Mouse (Mus musculus): ENCODE results near the gene Gdpd2. TPM values are rescaled to one million over a fixed set of nuclear protein-coding genes. Genes with fewer than 3 reads are reported as not detected.

Gdpd2 gene
- polyA plus RNA-seq, 1 experiment from 2014 or later, result 6.5 TPM

DNA sequence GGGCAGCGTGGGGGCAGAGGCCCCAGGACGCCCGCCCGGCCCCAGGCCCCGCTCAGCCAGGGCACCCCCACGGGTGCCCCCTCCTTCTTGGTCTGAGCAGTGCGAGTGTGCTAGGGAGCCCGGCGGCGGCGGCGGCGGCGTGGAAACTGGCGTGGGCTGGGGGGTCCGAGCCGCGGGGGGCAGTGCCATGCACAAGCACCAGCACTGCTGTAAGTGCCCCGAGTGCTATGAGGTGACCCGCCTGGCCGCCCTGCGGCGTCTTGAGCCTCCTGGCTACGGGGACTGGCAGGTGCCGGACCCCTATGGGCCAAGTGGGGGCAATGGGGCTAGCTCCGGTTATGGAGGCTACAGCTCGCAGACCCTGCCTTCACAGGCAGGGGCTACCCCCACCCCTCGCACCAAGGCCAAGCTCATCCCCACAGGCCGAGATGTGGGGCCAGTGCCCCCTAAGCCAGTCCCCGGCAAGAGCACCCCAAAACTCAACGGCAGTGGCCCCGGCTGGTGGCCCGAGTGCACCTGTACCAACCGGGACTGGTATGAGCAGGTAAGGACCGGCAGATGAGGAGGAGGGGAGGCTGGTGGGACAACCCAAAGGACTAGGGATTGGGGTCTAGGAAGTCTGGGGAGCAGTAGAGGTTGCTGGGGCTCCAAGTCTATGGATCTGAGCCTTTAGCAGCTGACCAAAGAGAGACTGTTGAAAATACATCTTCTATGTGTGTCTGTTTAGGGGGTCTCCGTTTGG lies 38.4 kb downstream of the Gdpd2 start:
- Histone ChIP-seq H3K4me3 (ENCODE audit: low read depth, low read length) (peak overlapping the region; percentile 47), H3K27ac (ENCODE audit: low read depth, low read length) (no peak overlapping the region), H3K9me3 (ENCODE audit: control insufficient read depth, low read length) (no peaks in the 10 kb centered on the region), H3K4me1 (replicated peaks; ENCODE audit: control insufficient read depth, insufficient read depth, low read length) (no peaks in the 10 kb centered on the region), H3K36me3 (ENCODE audit: control insufficient read depth, insufficient read depth, low read length) (no peaks in the 10 kb centered on the region), H3K9ac (ENCODE audit: low read length) (peak overlapping the region; percentile 53), H3K27me3 (ENCODE audit: control insufficient read depth, insufficient read depth, low read length) (peaks cover 2% of the 10 kb centered on the region; the same call in 1 of the 2 replicates), H3K4me2 (ENCODE audit: low read depth, low read length, severe bottlenecking) (peak overlapping the region; percentile 83)
- peak; percentile 54 for DNase-seq (ENCODE audit: low spot score)
- peak; percentile 70 for ATAC-seq (replicated peaks; ENCODE audit: low FRiP score)
- 20% methylated on average over 26 of the region's 36 CpGs for WGBS

DNA sequence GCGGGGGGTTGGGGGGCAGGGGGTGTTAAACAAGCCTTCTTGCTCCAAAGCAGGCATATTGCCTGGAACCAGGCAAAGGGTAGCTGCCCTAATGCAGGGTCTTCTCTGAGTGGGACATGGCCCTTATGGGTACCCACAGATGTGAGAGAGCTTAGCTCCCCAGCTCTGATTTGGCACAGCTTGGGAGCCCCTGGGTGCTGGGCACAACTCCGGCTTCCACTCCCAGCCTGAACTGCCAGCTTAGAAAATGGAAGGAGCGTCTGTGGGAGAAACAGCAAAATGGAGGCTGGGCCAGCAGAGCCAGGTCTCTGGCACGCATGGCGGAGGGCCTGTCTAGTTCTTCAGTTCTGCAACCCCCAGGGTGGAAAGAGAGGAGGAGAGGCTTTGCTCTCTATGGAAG lies 39.6 kb downstream of the Gdpd2 start:
- no peak for ATAC-seq (replicated peaks; ENCODE audit: low FRiP score)
- Histone ChIP-seq H3K4me2 (ENCODE audit: low read depth, low read length, severe bottlenecking) (0 out of 2 replicates have a peak overlapping the region, but pooled peaks have one; percentile 15), H3K27ac (ENCODE audit: low read depth, low read length) (no peak overlapping the region), H3K9me3 (ENCODE audit: control insufficient read depth, low read length) (no peaks in the 10 kb centered on the region), H3K36me3 (ENCODE audit: control insufficient read depth, insufficient read depth, low read length) (no peaks in the 10 kb centered on the region), H3K27me3 (ENCODE audit: control insufficient read depth, insufficient read depth, low read length) (peaks cover 2% of the 10 kb centered on the region; the same call in 1 of the 2 replicates), H3K4me1 (replicated peaks; ENCODE audit: control insufficient read depth, insufficient read depth, low read length) (no peaks in the 10 kb centered on the region), H3K9ac (ENCODE audit: low read length) (no peak overlapping the region), H3K4me3 (ENCODE audit: low read depth, low read length) (no peak overlapping the region)
- no peak for DNase-seq (ENCODE audit: low spot score)
- WGBS, result 89% methylated on average over 5 of the region's 5 CpGs

DNA sequence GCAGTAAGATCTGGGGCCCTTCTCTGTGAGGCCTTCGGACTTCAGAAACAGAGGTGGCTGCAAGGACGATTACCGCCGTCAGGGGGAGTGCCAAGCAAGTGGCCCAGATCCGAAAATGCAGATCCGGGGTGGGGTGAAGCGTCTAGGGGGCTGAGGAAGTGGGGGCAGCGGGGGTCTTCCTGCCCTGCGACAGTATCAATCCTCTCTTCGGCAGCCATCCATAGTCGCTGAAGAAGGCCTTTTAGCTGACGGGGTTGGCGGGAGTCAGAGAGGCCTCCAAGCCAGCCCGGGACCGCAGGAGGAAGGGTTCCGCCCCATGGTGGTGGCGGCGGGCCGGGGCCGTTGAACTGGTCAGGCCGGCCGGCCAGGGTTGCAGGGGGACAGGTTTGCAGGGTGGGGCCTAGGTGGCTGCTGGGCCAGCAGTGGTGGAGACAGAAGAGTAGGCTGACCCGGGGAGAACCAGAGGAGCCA lies 44.7 kb downstream of the Gdpd2 start:
- Histone ChIP-seq H3K27me3 (ENCODE audit: control insufficient read depth, insufficient read depth, low read length) (no peaks in the 10 kb centered on the region), H3K9ac (ENCODE audit: low read length) (peak overlapping the region; percentile 55), H3K4me1 (replicated peaks; ENCODE audit: control insufficient read depth, insufficient read depth, low read length) (no peaks in the 10 kb centered on the region), H3K9me3 (ENCODE audit: control insufficient read depth, low read length) (no peaks in the 10 kb centered on the region), H3K4me2 (ENCODE audit: low read depth, low read length, severe bottlenecking) (peak overlapping the region; percentile 50), H3K27ac (ENCODE audit: low read depth, low read length) (no peak overlapping the region), H3K36me3 (ENCODE audit: control insufficient read depth, insufficient read depth, low read length) (no peaks in the 10 kb centered on the region), H3K4me3 (ENCODE audit: low read depth, low read length) (peak overlapping the region; percentile 34)
- ATAC-seq (replicated peaks; ENCODE audit: low FRiP score), result no peak
- WGBS, result 14% methylated on average over 19 of the region's 23 CpGs
- peak; percentile 81 for DNase-seq (ENCODE audit: low spot score)

DNA sequence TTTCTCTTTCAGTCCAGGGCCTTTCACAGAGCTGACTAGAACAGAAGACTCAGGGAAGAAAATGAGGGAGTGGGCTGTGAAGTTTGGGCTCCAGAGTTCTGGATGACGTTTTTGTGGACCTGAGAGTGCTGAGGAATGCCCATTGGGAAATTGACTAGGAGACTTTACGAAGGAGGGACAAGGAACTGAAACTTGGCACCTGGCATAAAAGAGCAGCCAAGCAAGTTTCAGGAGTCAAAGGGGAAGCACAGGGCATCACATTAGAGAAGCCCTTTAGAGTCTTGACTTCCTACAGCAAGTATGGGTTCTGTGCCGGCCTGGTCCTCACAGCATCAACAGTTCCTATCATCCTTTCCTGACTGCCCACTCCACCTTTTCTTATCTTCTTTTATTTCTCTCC lies 45.7 kb downstream of the Gdpd2 start:
- H3K4me1 ChIP-seq (replicated peaks; ENCODE audit: control insufficient read depth, insufficient read depth, low read length), result 0 out of 2 replicates have a peak, but pooled peaks cover 2% of the 10 kb centered on the region
- H3K9me3 ChIP-seq (ENCODE audit: control insufficient read depth, low read length), result no peaks in the 10 kb centered on the region
- DNase-seq (ENCODE audit: low spot score) (no peak), ATAC-seq (replicated peaks; ENCODE audit: low FRiP score) (no peak)
- H3K36me3 ChIP-seq (ENCODE audit: control insufficient read depth, insufficient read depth, low read length), result no peaks in the 10 kb centered on the region
- H3K27me3 ChIP-seq (ENCODE audit: control insufficient read depth, insufficient read depth, low read length), result no peaks in the 10 kb centered on the region
- H3K9ac ChIP-seq (ENCODE audit: low read length), result no peak overlapping the region
- H3K4me2 ChIP-seq (ENCODE audit: low read depth, low read length, severe bottlenecking), result no peak overlapping the region
- H3K27ac ChIP-seq (ENCODE audit: low read depth, low read length), result no peak overlapping the region
- WGBS, result 84% methylated on average over 3 of the region's 3 CpGs
- no peak overlapping the region for H3K4me3 ChIP-seq (ENCODE audit: low read depth, low read length)

DNA sequence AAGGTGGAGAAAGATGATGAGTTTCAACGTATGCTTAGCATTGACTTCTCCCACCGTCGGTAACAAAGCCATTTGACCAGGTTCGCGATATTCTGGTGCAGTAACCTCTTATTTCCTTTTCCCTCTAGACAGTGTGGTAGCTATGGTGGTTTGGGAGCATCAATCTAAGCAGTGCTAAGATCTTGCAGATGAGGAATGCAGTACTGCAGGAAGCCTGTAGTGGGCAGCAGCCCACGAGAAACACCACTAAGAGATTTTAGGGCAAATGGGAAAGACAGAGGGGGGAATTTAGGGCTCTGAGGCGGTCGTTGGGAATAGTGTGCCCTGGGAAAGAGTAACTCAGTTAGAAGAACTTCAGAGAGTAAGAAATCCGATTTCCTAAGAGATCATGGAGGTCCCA lies 46.8 kb downstream of the Gdpd2 start:
- peak overlapping the region; percentile 86; the same call in 1 of the 2 replicates for H3K27ac ChIP-seq (ENCODE audit: low read depth, low read length)
- H3K9me3 ChIP-seq (ENCODE audit: control insufficient read depth, low read length), result no peaks in the 10 kb centered on the region
- DNase-seq (ENCODE audit: low spot score), result peak; percentile 63
- no peaks in the 10 kb centered on the region for H3K27me3 ChIP-seq (ENCODE audit: control insufficient read depth, insufficient read depth, low read length)
- peak overlapping the region; percentile 54 for H3K4me3 ChIP-seq (ENCODE audit: low read depth, low read length)
- H3K9ac ChIP-seq (ENCODE audit: low read length), result no peak overlapping the region
- H3K36me3 ChIP-seq (ENCODE audit: control insufficient read depth, insufficient read depth, low read length), result no peaks in the 10 kb centered on the region
- WGBS, result 16% methylated on average over 9 of the region's 9 CpGs
- peak overlapping the region; percentile 58 for H3K4me2 ChIP-seq (ENCODE audit: low read depth, low read length, severe bottlenecking)
- peak; percentile 58 for ATAC-seq (replicated peaks; ENCODE audit: low FRiP score)
- H3K4me1 ChIP-seq (replicated peaks; ENCODE audit: control insufficient read depth, insufficient read depth, low read length), result 0 out of 2 replicates have a peak, but pooled peaks cover 2% of the 10 kb centered on the region

DNA sequence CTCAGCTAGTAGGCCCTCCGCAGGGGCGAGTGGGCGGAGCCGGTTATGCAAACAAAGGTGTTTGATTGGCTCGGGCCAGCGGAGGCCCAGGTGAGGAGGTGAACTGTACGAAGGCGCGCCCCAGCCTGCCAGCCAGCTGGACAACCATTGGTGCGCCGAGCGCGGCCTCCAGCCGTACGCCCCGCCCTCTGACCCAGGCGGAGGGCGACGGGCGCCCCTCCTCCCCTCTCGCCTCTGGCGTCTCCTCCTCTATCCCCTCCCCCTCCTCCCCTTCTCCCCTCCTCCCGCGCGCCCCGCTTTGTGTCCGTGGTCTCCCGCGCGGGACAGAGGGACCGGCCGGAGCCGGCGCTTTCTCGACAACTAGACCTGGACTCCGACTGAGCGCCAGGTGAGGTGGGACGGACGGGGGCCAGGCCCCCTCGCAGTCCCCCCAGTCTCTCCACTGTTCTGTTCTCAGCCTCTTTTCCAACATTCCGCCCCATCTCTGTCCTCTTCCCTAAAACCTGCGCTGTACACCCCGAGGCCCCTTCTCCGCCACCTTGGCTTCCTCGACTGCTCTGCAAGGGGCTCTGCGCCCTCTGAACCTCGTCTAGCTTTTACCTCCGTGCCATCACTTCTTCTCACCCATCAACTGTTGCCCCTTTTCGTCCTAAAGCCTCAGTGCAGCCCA lies 47.4 kb downstream of the Gdpd2 start:
- ATAC-seq (replicated peaks; ENCODE audit: low FRiP score) (peak; percentile 96), DNase-seq (ENCODE audit: low spot score) (peak; percentile 91)
- H3K4me2 ChIP-seq (ENCODE audit: low read depth, low read length, severe bottlenecking), result peak overlapping the region; percentile 58
- 17% methylated on average over 29 of the region's 49 CpGs for WGBS
- H3K4me3 ChIP-seq (ENCODE audit: low read depth, low read length), result peak overlapping the region; percentile 54
- peak overlapping the region; percentile 86 for H3K27ac ChIP-seq (ENCODE audit: low read depth, low read length)
- H3K9me3 ChIP-seq (ENCODE audit: control insufficient read depth, low read length), result no peaks in the 10 kb centered on the region
- H3K9ac ChIP-seq (ENCODE audit: low read length), result peak overlapping the region; percentile 85
- H3K27me3 ChIP-seq (ENCODE audit: control insufficient read depth, insufficient read depth, low read length), result no peaks in the 10 kb centered on the region
- 0 out of 2 replicates have a peak, but pooled peaks cover 2% of the 10 kb centered on the region for H3K4me1 ChIP-seq (replicated peaks; ENCODE audit: control insufficient read depth, insufficient read depth, low read length)
- no peaks in the 10 kb centered on the region for H3K36me3 ChIP-seq (ENCODE audit: control insufficient read depth, insufficient read depth, low read length)

DNA sequence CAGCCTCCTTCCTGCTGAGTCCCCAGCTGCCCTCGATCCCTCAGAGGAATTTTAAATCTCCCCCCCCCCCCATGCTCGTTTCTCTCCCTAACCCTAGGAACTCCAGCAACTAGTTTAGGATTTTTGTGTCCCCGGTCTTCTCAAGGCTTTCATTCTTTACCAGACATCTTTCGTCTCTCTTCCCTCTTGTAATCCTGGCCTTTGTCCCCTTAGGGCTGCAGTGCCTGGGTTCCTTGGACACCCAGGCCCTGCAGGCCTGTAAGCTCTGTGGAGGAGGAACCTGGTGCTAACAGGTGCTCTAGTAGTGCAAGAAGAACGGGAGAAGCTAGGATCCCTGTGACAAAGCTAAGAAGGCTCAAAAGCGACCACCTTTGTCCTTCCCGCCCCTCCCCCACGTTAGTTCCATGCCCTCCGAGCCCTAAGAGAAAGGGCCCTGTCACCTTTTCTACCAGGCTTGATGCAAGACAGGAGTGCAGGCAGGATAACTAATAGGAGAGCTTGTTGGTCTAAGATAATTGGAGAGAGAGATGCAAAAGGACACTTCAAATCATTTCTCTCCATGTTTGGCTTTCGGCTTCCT lies 48.1 kb downstream of the Gdpd2 start:
- Histone ChIP-seq H3K9ac (ENCODE audit: low read length) (peak overlapping the region; percentile 85), H3K27me3 (ENCODE audit: control insufficient read depth, insufficient read depth, low read length) (no peaks in the 10 kb centered on the region)

DNA sequence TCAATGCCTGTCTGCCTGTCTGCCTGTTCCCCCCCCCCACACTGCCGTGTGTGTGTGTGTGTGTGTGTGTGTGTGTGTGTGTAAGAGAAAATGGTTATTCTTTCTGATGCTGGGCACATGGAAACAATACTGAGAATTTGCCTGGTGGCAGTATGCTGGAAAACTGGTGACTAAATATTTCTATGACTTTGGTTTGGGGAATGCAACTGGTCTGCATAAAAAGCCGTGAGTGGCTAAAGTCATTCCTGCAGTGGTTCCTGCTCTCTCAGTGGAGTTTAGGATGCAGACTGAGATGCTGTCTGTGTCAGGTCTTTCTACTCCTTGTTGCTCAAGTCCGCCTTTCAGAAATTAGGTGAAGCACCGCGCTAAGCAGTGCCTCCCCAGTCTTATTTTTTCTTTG lies 48.7 kb downstream of the Gdpd2 start:
- ATAC-seq (replicated peaks; ENCODE audit: low FRiP score) (no peak), DNase-seq (ENCODE audit: low spot score) (no peak)
- H3K4me1 ChIP-seq (replicated peaks; ENCODE audit: control insufficient read depth, insufficient read depth, low read length), result 0 out of 2 replicates have a peak, but pooled peaks cover 2% of the 10 kb centered on the region
- no peaks in the 10 kb centered on the region for H3K9me3 ChIP-seq (ENCODE audit: control insufficient read depth, low read length)
- 20% methylated on average over 5 of the region's 5 CpGs for WGBS
- peak overlapping the region; percentile 85; the same call in 1 of the 2 replicates for H3K9ac ChIP-seq (ENCODE audit: low read length)
- peak overlapping the region; percentile 58 for H3K4me2 ChIP-seq (ENCODE audit: low read depth, low read length, severe bottlenecking)
- no peak overlapping the region for H3K27ac ChIP-seq (ENCODE audit: low read depth, low read length)
- H3K4me3 ChIP-seq (ENCODE audit: low read depth, low read length), result peak overlapping the region; percentile 54
- no peaks in the 10 kb centered on the region for H3K36me3 ChIP-seq (ENCODE audit: control insufficient read depth, insufficient read depth, low read length)
- no peaks in the 10 kb centered on the region for H3K27me3 ChIP-seq (ENCODE audit: control insufficient read depth, insufficient read depth, low read length)

More for the DNA sequence above, 48.1 kb downstream of the Gdpd2 start:
- Histone ChIP-seq H3K9me3 (ENCODE audit: control insufficient read depth, low read length) (no peaks in the 10 kb centered on the region), H3K27ac (ENCODE audit: low read depth, low read length) (peak overlapping the region; percentile 86), H3K4me1 (replicated peaks; ENCODE audit: control insufficient read depth, insufficient read depth, low read length) (0 out of 2 replicates have a peak, but pooled peaks cover 2% of the 10 kb centered on the region), H3K4me2 (ENCODE audit: low read depth, low read length, severe bottlenecking) (peak overlapping the region; percentile 58), H3K4me3 (ENCODE audit: low read depth, low read length) (peak overlapping the region; percentile 54), H3K36me3 (ENCODE audit: control insufficient read depth, insufficient read depth, low read length) (no peaks in the 10 kb centered on the region)
- 21% methylated on average over 10 of the region's 10 CpGs for WGBS
- no peak for ATAC-seq (replicated peaks; ENCODE audit: low FRiP score)
- no peak for DNase-seq (ENCODE audit: low spot score)

Measured in forebrain, embryonic 11.5 days (tissue).